In genomic region chr5:124077856-124078460, GRCm38 (mm10) we compare ENCODE assay signal across 13 mouse cellular contexts. TPM values are rescaled to one million over a fixed set of nuclear protein-coding genes. Genes with fewer than 3 reads are reported as not detected.
A peak's percentile ranks its signal among the peaks of the same experiment; 100 is the strongest.
DNase-seq lines count a peak whose midpoint lies in the region; ATAC-seq and TF ChIP-seq lines count a peak whose summit lies in the region.
"Had no signal": no experiment of that assay in that cellular context is flagged by ENCODE, and none has a peak within 500 bp of the region (broad histone marks: within the 10 kb centered on the region; RNA-seq: fewer than 3 reads in every experiment).

No protein-coding gene starts in this region.

- H3K27me3 ChIP-seq in forebrain, embryonic 14.5 days (replicated peaks; ENCODE audit: control insufficient read depth, insufficient read depth, low read length), result no peaks in the 10 kb centered on the region
- H3K27me3 ChIP-seq: embryonic facial prominence, embryonic 15.5 days had no signal

- intact Hi-C loops in left cerebral cortex, adult 2 months (cut with DNase I), result loop anchor here (10.0 kb wide), 1 partner anchor 333 kb away; the partner anchor contains the start of genes Kntc1 and Rsrc2
- intact Hi-C loops in left cerebral cortex, postnatal 36 days (cut with DNase I), result no loop called here

- ATAC-seq in forebrain, embryonic 14.5 days, result no peak

- peak overlapping the region; percentile 42; the same call in 1 of the 2 replicates for H3K27ac ChIP-seq in left cerebral cortex, adult 2 months
- H3K27ac ChIP-seq in forebrain, embryonic 14.5 days (ENCODE audit: low read depth, low read length), result peak overlapping the region; percentile 91

- H3K9me3 ChIP-seq in forebrain, embryonic 14.5 days (replicated peaks; ENCODE audit: control insufficient read depth, low read length), result no peaks in the 10 kb centered on the region
- H3K9me3 ChIP-seq: embryonic facial prominence, embryonic 15.5 days; heart, embryonic 12.5 days had no signal

- no peak for TF ChIP-seq CTCF in left cerebral cortex, adult 2 months (IDR thresholded peaks at IDR 0.05)

- H3K4me2 ChIP-seq in forebrain, embryonic 14.5 days (ENCODE audit: low read length), result peak overlapping the region; percentile 31; the same call in 1 of the 2 replicates
- H3K4me2 ChIP-seq: embryonic facial prominence, embryonic 15.5 days; heart, embryonic 12.5 days had no signal

- peak overlapping the region; percentile 17; the same call in 1 of the 2 replicates for H3K9ac ChIP-seq in forebrain, embryonic 14.5 days (ENCODE audit: low read length)
- H3K9ac ChIP-seq: embryonic facial prominence, embryonic 15.5 days; heart, embryonic 12.5 days had no signal

- DNase-seq in left cerebral cortex, adult 2 months (ENCODE audit: extremely low spot score in 1 of 2, low spot score in 2 of 2), result no peak
- no peak for DNase-seq in left cerebral cortex, adult 18-20 months (ENCODE audit: low spot score in 2 of 2)
- peak; percentile 36 for DNase-seq in T-cell, adult 2 months (ENCODE audit: low spot score)
- DNase-seq in forebrain, embryonic 14.5 days (ENCODE audit: low spot score), result peak; percentile 25
- DNase-seq in naive thymus-derived CD4-positive, alpha-beta T cell, adult 2 months (ENCODE audit: low read depth), result peak; percentile 59
- DNase-seq in lung, postnatal 36 days, result no peak
- DNase-seq in gastrocnemius, postnatal 10 days, result no peak
- DNase-seq in left cerebral cortex, postnatal 36 days (ENCODE audit: low spot score in 2 of 2), result no peak
- DNase-seq: adrenal gland, postnatal 36 days; cerebellum, adult 9-10 months; kidney, adult 2 months had no signal

- no peaks in the 10 kb centered on the region for H3K36me3 ChIP-seq in forebrain, embryonic 14.5 days (ENCODE audit: control insufficient read depth, insufficient read depth, low read length)
- H3K36me3 ChIP-seq: embryonic facial prominence, embryonic 15.5 days; heart, embryonic 12.5 days had no signal

- peaks cover 21% of the 10 kb centered on the region for H3K4me1 ChIP-seq in forebrain, embryonic 14.5 days (ENCODE audit: control insufficient read depth, insufficient read depth, low read length)

- peak overlapping the region; percentile 19; the same call in 1 of the 2 replicates for H3K4me3 ChIP-seq in left cerebral cortex, adult 2 months
- H3K4me3 ChIP-seq in forebrain, embryonic 14.5 days (ENCODE audit: low read depth, low read length), result no peak overlapping the region
- H3K4me3 ChIP-seq: embryonic facial prominence, embryonic 15.5 days; heart, embryonic 12.5 days had no signal

- 56% methylated on average over 6 of the region's 6 CpGs for WGBS in forebrain, embryonic 14.5 days

RNA-seq across cellular contexts. Expression of gene Abcb9, which starts 17.6 kb away (rescaled TPM):
- total RNA-seq in left cerebral cortex, adult 2 months (2021), result 10 to 100 TPM; 55.0 to 57.3 TPM
- 10 to 100 TPM; 53.1 to 57.1 TPM for total RNA-seq in left cerebral cortex, adult 18-20 months (2021)
- 6.8 and 7.9 TPM in 2 replicates for polyA plus RNA-seq in forebrain, embryonic 14.5 days (2014; fragmentation: Nextera tagmentation; extraction: Ambion mirVana)
- total RNA-seq in gastrocnemius, postnatal 10 days (2021), result 1 to 10 TPM; 4.2 to 4.4 TPM
- total RNA-seq in left cerebral cortex, postnatal 36 days (2021), result 10 to 100 TPM; 55.9 to 57.5 TPM

RNA-seq across cellular contexts. Expression of gene Ogfod2, which starts 34.1 kb away (rescaled TPM):
- 10 to 100 TPM; 35.4 to 39.1 TPM for total RNA-seq in left cerebral cortex, adult 2 months (2021)
- total RNA-seq in left cerebral cortex, adult 18-20 months (2021), result 10 to 100 TPM; 36.3 to 39.2 TPM
- 19.8 and 21.0 TPM in 2 replicates for polyA plus RNA-seq in forebrain, embryonic 14.5 days (2014; fragmentation: Nextera tagmentation; extraction: Ambion mirVana)
- total RNA-seq in gastrocnemius, postnatal 10 days (2021), result 1 to 10 TPM; 7.2 to 8.8 TPM
- total RNA-seq in left cerebral cortex, postnatal 36 days (2021), result 10 to 100 TPM; 37.3 to 37.8 TPM

RNA-seq across cellular contexts. Expression of gene Arl6ip4, which starts 37.9 kb away (rescaled TPM):
- total RNA-seq in left cerebral cortex, adult 2 months (2021), result 10 to 100 TPM; 46.7 to 52.1 TPM
- 10 to 100 TPM; 60.7 to 65.3 TPM for total RNA-seq in left cerebral cortex, adult 18-20 months (2021)
- polyA plus RNA-seq in forebrain, embryonic 14.5 days (2014; fragmentation: Nextera tagmentation; extraction: Ambion mirVana), result 52.1 and 56.5 TPM in 2 replicates
- 10 to 100 TPM; 53.8 to 64.3 TPM for total RNA-seq in gastrocnemius, postnatal 10 days (2021)
- 10 to 100 TPM; 50.3 to 62.4 TPM for total RNA-seq in left cerebral cortex, postnatal 36 days (2021)

RNA-seq across cellular contexts. Expression of gene Vps37b, which starts 45.9 kb away (rescaled TPM):
- total RNA-seq in left cerebral cortex, adult 2 months (2021), result 10 to 100 TPM; 46.1 to 47.3 TPM
- total RNA-seq in left cerebral cortex, adult 18-20 months (2021), result 10 to 100 TPM; 43.2 to 50.5 TPM
- 70.5 and 86.6 TPM in 2 replicates for polyA plus RNA-seq in forebrain, embryonic 14.5 days (2014; fragmentation: Nextera tagmentation; extraction: Ambion mirVana)
- 10 to 100 TPM; 11.9 to 13.4 TPM for total RNA-seq in gastrocnemius, postnatal 10 days (2021)
- total RNA-seq in left cerebral cortex, postnatal 36 days (2021), result 10 to 100 TPM; 45.8 to 51.0 TPM

Comparison
In these comparisons a context has a peak if more than half of its experiments do, and no peak if none do; other contexts are left out.
1. DNase-seq: peak in T-cell, adult 2 months (single experiment), forebrain, embryonic 14.5 days (single experiment) and naive thymus-derived CD4-positive, alpha-beta T cell, adult 2 months (single experiment); none in left cerebral cortex, adult 2 months (0 of 2), left cerebral cortex, adult 18-20 months (0 of 2), lung, postnatal 36 days (single experiment), gastrocnemius, postnatal 10 days (single experiment) and left cerebral cortex, postnatal 36 days (0 of 2).
2. RNA of gene Abcb9, which starts 17.6 kb away (total RNA-seq): 55.9 to 57.5 TPM in left cerebral cortex, postnatal 36 days, 55.0 to 57.3 TPM in left cerebral cortex, adult 2 months and 53.1 to 57.1 TPM in left cerebral cortex, adult 18-20 months; 4.2 to 4.4 TPM in gastrocnemius, postnatal 10 days; every median in the first group is over 10 times any median in the second.